7 mouse cellular contexts compared by ENCODE assay signal in genomic region chr13:107888231-107888555, GRCm38 (mm10).
DNase-seq lines count a peak whose midpoint lies in the region; ATAC-seq lines count a peak whose summit lies in the region.

No protein-coding gene starts in this region.

- peak; percentile 35 for DNase-seq in forebrain, embryonic 10.5 days (ENCODE audit: extremely low spot score, low spot score)
- DNase-seq in spleen, postnatal 4 days (ENCODE audit: low spot score in 2 of 2): no peak
- DNase-seq in right cerebral cortex, adult 18-20 months: no peak

- WGBS in forebrain, embryonic 10.5 days: under 1% methylated on average over 9 of the region's 9 CpGs
- WGBS in limb, embryonic 13.5 days: 0% methylated on average over 9 of the region's 9 CpGs
- 1% methylated on average over 9 of the region's 9 CpGs for WGBS in stomach, embryonic 14.5 days

- peak overlapping the region; percentile 97 for H3K27ac ChIP-seq in forebrain, embryonic 10.5 days
- no peak overlapping the region for H3K27ac ChIP-seq in limb, embryonic 13.5 days
- H3K27ac ChIP-seq in stomach, embryonic 14.5 days (ENCODE audit: low read length): peak overlapping the region; percentile 71; the same call in 1 of the 2 replicates

- H3K4me1 ChIP-seq in megakaryocyte, embryonic 14.5 days: peaks cover 35% of the 10 kb centered on the region
- H3K4me1 ChIP-seq in forebrain, embryonic 10.5 days: peaks cover 53% of the 10 kb centered on the region
- H3K4me1 ChIP-seq in limb, embryonic 13.5 days: peaks cover 28% of the 10 kb centered on the region
- peaks cover 21% of the 10 kb centered on the region for H3K4me1 ChIP-seq in stomach, embryonic 14.5 days (ENCODE audit: control insufficient read depth, insufficient read depth, low read length)

- no peaks in the 10 kb centered on the region for H3K27me3 ChIP-seq in megakaryocyte, embryonic 14.5 days (replicated peaks)
- peaks cover 13% of the 10 kb centered on the region for H3K27me3 ChIP-seq in forebrain, embryonic 10.5 days (ENCODE audit: poor library complexity, severe bottlenecking)
- peaks cover 9% of the 10 kb centered on the region; the same call in 1 of the 2 replicates for H3K27me3 ChIP-seq in limb, embryonic 13.5 days
- no peaks in the 10 kb centered on the region for H3K27me3 ChIP-seq in stomach, embryonic 14.5 days (ENCODE audit: control insufficient read depth, insufficient read depth, low read length)

- ATAC-seq in megakaryocyte, adult 5-6 weeks (ENCODE audit: poor library complexity, severe bottlenecking): no peak
- ATAC-seq in limb, embryonic 13.5 days (ENCODE audit: low FRiP score, low read depth): no peak
- ATAC-seq in stomach, embryonic 14.5 days (ENCODE audit: insufficient number of reproducible peaks, insufficient read depth, low FRiP score, low read depth): no peak

- no peaks in the 10 kb centered on the region for H3K9me3 ChIP-seq in megakaryocyte, embryonic 14.5 days
- no peaks in the 10 kb centered on the region for H3K9me3 ChIP-seq in forebrain, embryonic 10.5 days
- H3K9me3 ChIP-seq in limb, embryonic 13.5 days: no peaks in the 10 kb centered on the region
- H3K9me3 ChIP-seq in stomach, embryonic 14.5 days (ENCODE audit: control insufficient read depth, low read depth, low read length): no peaks in the 10 kb centered on the region

- H3K4me2 ChIP-seq in limb, embryonic 13.5 days (replicated peaks): peak overlapping the region; percentile 88
- peak overlapping the region; percentile 57 for H3K4me2 ChIP-seq in stomach, embryonic 14.5 days (replicated peaks; ENCODE audit: low read depth, low read length)

- peak overlapping the region; percentile 80 for H3K9ac ChIP-seq in limb, embryonic 13.5 days
- peak overlapping the region; percentile 90 for H3K9ac ChIP-seq in stomach, embryonic 14.5 days (replicated peaks; ENCODE audit: low read depth, low read length)

- peaks cover 15% of the 10 kb centered on the region for H3K36me3 ChIP-seq in megakaryocyte, embryonic 14.5 days (replicated peaks; ENCODE audit: low read length)
- no peaks in the 10 kb centered on the region for H3K36me3 ChIP-seq in forebrain, embryonic 10.5 days (replicated peaks)
- H3K36me3 ChIP-seq in limb, embryonic 13.5 days: no peaks in the 10 kb centered on the region
- H3K36me3 ChIP-seq in stomach, embryonic 14.5 days (ENCODE audit: control insufficient read depth, insufficient read depth, low read length): no peaks in the 10 kb centered on the region

- H3K4me3 ChIP-seq in megakaryocyte, embryonic 14.5 days (replicated peaks): peak overlapping the region; percentile 99
- H3K4me3 ChIP-seq in forebrain, embryonic 10.5 days: peak overlapping the region; percentile 93
- peak overlapping the region; percentile 80 for H3K4me3 ChIP-seq in limb, embryonic 13.5 days
- peak overlapping the region; percentile 92 for H3K4me3 ChIP-seq in stomach, embryonic 14.5 days (ENCODE audit: low read depth, low read length)
